Mouse (Mus musculus) frontal cortex, postnatal 10 days (tissue): Measurements from ENCODE around the gene Ubqln4.

Experiments
- DNase-seq, 2 experiments: peaks; one replicate each; pipeline ENCODE4 v3.0.0; 2022; ENCODE audit warnings: low spot score in 2 of 2, mixed read lengths in 1 of 2

Gene Ubqln4

GRCm38 (mm10) chr3:88541622-88542401 is 11.7 kb upstream of the Ubqln4 start:
- no peak for DNase-seq

DNA sequence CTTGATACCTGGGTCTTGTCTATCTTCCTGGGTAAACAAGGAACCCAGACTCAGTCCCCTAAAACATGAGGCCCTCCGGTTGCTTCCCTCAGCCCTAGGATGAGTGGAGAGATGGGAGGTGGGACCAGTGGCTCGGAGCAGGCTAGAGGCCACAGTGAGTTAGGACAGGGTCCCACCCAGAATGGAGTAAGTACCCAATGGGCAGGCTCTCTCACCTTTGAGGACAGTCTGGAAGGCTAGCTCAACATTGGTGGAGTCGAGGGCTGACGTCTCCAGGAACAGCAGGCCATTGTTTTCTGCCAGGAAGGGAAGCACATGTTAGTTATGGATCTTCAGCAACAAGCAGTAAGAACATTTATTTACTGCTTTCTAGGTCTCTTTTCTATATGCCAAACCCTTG is 11.1 kb upstream of the Ubqln4 start:
- DNase-seq, result no peak

- DNase-seq, result no peak
Observed at GRCm38 (mm10) chr3:88543174-88543573, 10.4 kb upstream of the Ubqln4 start.

DNA sequence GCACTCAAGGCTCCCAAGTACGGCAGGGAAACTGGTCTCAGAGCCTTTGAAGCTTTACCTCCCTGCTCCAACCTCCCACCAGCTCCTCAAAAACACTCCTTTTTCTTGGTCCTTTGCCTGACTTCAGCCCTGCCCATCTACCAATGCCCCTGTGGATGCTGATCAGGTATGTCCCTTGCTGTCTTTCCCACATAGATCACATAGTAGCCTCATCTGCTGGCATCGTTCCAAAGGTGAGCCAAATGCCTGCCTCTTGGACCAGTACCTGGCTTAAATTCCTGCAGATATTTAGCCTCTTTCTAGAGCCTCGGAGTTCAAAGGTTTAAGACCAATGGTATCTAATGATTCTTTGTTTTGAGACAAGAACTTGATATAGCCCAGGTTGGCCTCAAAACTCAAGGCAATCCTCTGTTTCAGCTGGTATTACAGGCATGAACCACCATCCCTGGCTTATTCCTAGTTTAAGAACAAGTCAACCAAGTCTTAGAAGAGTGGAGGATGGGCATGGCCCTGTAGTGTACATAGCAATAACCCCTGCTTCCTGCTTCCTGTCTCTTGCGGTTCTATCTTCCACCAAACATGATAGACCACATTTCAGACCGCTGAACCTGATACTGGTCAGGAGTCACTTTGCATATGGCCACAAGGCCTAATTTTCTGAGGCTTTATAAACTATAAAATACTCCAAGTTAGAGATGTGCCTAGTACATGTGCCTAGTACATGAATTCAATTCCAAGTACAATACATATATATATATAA is 9.7 kb upstream of the Ubqln4 start:
- no peak for DNase-seq

- no peak for DNase-seq
Observed at GRCm38 (mm10) chr3:88544514-88544913, 9.0 kb upstream of the Ubqln4 start.

DNA sequence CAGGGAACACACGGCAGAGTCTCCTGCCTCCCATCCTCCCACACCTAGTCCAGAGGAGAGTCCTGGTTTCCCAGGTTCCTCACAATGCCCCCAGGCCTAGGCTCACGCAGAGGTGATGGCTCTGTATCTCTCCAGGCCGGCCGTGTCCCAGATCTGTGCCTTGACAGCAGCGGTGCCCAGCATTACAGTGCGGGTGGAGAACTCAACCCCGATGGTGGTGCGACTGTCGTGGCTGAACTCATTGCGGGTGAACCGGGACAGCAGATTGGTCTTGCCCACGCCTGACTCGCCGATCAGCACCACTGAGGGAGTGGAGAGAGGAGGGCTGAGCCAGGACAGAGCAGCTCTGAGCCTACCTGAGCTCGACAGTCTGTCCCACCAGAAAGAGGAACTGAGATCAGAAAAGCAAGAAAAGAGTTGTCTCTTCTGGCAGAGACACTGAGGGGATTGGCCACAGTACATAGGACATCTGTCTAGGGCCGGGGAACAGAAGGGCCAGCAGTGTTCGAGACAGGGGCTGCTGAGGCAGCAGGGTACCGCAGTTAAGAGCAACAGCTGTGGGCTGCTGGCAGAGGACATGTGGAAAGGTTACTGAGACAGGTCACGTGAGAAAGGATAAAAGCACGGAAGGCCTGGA is 8.5 kb upstream of the Ubqln4 start:
- no peak for DNase-seq

GRCm38 (mm10) chr3:88546674-88547418 is 6.7 kb upstream of the Ubqln4 start:
- no peak for DNase-seq

DNA sequence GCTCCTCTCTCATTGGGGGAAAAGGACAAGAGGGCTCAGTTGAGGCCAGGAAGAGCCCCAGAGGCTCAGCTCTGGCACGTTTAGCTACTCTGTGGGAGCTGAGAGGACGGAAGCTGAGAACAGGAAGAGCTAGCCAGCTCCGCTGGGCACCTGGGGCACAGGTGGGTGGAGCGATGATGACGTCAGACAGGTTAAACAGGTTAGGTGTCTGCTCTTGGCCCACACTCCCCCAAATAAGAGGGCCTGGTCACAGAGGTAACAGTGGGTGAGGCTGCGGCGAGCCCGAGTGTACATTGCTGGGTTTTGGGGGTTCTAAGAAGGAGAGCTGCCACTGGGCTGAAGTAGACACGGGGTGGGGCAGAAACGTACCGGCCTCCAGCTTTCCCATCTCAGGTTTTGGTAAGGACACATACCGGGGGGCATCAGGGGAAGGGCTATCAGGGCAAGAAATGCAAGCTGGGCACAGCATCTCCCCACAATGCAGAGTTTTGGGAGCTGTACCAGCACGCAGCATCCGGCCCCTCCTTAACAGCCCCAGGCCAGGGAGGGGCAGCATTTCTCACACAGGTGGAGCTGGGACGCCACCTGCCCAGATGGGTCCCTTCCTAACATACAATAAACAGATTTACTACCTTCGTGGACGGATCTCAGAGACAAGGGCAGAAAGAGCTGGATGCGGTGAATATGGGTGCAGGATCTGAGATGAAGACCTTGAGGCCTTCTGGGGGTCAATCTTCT is 5.2 kb upstream of the Ubqln4 start, which contains the start of gene Rab25:
Rab25 (minus strand) TSS at position 121 of the 738 bp plus-strand sequence.
- no peak for DNase-seq

DNA sequence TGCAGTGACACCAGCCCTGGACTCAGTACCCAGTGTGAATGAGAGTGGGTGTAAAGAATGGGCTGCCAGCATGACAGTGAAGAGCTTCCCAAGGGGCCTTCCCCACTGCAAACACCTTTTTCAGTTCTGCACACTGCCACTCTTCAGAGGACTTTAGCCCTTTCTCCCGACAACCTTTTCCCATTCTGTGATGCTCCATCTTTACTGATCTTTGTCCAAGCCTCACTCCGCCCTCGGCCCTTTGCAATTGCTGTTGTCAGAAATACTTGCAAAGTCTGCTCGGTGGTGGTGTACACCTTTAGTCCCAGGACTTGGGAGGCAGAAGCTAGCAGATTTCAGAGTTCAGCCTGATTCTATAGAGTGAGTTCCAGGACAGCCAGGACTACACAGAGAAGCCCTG is 2.0 kb upstream of the Ubqln4 start:
- no peak for DNase-seq

DNA sequence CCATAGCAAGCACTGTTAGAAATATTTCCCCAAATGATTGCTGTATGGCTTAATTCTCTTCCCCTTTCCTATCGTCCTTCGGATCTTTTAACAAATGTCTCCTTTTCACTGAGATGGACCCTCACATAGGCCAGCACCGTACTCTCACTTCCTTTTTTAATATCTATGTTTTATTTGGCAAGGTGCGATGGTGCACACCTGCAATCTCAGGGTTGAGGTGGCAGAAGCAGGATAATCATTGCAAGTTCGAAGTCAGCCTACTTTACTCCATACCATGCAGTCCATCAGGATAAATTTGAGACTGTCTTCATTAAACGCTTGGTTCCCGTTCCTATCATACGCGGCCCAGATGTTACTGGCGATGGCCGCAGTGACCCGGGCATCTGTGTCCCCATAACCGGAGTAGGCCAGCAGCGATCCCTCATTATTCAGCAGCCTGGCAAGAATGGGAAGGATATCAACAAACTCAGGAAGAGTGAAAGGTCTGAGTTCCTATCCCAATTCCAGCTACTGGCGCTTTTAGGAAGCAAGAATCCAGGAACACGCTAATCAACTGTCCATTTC is 1.4 kb upstream of the Ubqln4 start:
- no peak for DNase-seq

DNA sequence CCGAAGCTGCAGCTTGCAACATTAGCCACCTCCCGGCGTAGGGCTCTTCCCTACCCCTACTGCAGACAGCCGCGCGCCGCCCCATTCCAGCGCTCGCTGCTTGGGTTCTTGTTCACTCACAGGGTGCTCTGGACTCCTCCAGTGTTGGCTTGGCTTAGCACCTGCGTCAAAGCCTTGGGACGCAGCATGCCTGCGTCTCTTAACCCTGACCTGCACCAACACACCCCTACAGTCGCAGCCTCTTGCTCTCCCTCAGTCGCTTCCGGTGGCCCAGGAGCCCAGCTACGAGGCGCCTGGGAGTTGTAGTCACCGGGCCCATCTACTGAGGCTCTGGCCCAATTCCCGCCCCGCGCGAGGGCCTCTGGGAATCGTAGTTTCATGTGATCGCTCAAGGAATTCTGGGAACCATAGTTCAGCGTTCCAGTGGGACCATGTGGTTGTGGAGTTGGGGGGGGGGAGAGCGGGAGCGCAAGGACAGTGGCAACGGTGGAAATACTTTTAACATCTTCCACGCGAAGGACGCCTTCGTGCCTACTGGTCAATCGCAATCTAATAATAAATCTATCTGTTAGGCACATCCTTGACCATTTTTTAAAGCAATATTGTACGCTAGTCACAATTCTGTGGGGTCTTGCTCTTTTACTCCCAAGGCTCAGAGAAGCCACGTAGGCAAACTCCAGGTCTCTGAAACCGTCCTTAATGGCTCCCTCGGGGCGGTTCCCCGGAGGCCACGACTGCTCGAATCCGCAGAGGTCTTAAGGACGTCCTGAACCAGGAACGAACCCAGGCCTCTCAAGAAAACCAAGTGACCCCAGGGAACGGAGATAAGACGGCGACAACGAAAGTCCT is 658 bp upstream of the Ubqln4 start, which contains the start of gene Lamtor2:
Lamtor2 (minus strand) TSS at position 399 of the 849 bp plus-strand sequence.
- DNase-seq, result peak; percentile 97

- DNase-seq, result no peak
Observed at GRCm38 (mm10) chr3:88553880-88554586, 475 bp downstream of the Ubqln4 start.

DNA sequence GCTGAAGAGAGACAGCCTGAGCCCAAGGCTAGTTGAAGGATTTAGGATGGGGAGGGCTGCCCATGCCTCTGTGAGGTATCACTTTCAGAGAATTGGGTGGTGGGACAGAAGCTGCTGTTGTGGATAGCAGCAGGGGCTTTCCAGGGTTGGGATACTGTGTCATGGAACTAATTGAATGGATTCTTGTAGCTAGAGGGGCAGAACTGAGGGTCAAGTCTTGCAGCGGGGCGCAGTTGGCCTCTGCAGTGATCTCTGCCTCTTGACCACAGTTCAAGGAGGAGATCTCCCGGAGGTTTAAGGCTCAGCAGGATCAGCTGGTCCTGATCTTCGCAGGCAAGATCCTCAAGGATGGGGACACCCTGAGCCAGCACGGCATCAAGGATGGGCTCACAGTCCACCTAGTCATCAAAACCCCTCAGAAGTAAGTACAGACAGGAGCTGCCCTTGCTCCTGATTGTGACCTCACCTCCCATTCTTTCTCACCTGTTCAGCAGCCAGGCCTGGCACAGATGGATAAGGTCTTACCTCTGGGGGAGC is 1.6 kb downstream of the Ubqln4 start:
- DNase-seq, result no peak

DNA sequence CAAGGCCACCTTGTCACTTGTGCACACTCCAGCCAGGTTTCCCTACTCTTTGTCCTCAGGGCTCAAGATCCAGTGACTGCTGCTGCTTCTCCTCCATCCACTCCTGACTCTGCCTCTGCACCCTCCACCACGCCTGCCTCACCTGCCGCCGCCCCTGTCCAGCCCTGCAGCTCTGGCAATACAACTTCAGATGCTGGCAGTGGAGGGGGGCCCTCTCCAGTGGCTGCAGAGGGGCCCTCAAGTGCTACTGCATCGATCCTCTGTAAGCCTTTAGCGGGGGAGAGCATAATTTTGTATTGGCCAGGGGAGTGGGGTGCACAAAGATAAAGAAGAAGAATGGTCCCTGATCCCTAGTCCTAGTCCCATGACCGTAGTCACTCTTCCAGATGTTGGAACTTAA is 2.2 kb downstream of the Ubqln4 start:
- no peak for DNase-seq

DNA sequence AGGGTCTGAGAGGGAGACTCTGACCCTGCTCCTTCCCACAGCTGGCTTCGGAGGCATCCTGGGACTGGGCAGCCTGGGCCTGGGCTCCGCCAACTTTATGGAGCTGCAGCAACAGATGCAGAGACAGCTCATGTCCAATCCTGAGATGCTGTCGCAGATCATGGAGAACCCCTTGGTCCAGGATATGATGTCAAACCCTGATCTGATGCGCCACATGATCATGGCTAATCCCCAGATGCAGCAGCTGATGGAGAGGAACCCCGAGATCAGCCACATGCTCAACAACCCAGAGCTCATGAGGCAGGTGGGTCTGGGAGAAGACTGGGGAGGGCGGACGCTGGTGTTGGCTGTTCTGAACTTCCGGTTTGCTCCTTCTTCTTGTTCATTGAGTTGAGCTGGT is 3.1 kb downstream of the Ubqln4 start:
- no peak for DNase-seq

DNA sequence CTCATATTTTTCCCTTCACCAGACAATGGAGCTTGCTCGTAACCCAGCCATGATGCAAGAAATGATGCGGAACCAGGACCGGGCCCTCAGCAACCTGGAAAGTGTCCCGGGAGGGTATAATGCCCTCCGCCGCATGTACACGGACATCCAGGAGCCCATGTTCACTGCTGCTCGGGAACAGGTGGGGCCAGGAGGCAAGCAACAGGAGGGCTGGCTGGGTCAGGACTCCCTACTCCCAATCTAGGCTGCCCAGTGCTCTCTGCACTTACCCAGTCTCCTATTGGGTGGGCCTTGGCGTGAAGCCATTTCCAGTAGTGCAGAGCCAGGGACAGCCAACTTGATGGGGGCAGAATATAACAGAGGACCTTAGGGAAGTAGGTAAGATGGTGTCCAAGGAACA is 6.0 kb downstream of the Ubqln4 start:
- no peak for DNase-seq

- no peak for DNase-seq
Observed at GRCm38 (mm10) chr3:88561989-88562388, 8.4 kb downstream of the Ubqln4 start.

DNA sequence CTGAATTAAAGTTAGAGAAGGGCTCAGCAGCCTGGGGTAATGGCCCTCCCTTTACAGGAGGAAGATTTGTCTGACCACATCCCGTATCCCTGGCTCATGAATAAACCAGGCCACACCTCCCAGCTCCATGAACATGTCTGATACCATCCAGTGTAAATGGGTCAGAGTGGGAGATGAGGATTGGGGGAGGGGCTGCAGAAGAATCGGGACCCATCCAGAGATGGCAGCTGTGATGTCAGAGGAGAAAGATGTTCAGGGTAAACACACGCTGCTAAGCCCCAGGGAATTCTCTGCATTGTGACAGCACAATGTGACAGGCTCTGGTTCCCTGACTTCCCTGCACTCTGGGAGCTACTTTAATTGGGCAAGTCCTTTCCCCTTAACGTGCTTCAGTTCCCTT is 9.9 kb downstream of the Ubqln4 start:
- DNase-seq, result no peak

DNA sequence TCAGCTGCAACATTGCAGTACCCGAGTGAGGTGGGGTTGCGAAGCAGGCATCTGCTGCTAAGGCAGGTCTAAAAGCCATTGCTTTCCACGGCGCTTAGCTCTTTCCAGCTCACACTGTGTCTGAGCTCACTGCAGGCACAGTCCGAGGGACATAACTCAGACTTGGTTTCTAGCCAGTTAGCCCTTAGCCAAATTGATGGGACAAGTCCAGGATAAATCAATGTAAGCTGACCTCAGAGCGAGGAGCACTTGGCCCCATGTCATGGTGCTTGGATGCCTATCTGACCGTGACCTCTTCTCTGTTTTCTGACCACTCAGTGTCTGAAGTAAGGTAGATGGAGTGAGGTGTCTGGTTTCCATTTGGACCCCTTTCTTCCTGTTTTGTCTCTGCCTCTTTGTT is 10.4 kb downstream of the Ubqln4 start:
- DNase-seq, result no peak
